Mouse (Mus musculus) neural tube, embryonic 12.5 days (tissue): Measurements from ENCODE around the gene Tbc1d20. TPM values are rescaled to one million over a fixed set of nuclear protein-coding genes. Genes with fewer than 3 reads are reported as not detected.

Source experiments
- ATAC-seq: fragments of 200-750 bp; cut with Nextera tagmentation; 2 replicates; pipeline ENCODE4 v1.8.0; 2017; ENCODE audit warnings: low read depth, mild to moderate bottlenecking, moderate TSS enrichment, moderate library complexity; ENCODE audit not compliant: low FRiP score
- H3K27ac ChIP-seq: fragments of 300-500 bp; sonication (generic); 2 replicates; pipeline ENCODE4 v1.5.1; 2016
- H3K27me3 ChIP-seq: fragments of 300-500 bp; sonication (generic); replicated peaks from 2 replicates; pipeline ENCODE4 v1.6.1; 2016; ENCODE audit warnings: mild to moderate bottlenecking
- H3K36me3 ChIP-seq: fragments of 300-500 bp; sonication (generic); 2 replicates; pipeline ENCODE4 v1.6.1; 2016; ENCODE audit warnings: mild to moderate bottlenecking
- H3K4me1 ChIP-seq: fragments of 300-500 bp; sonication (generic); 2 replicates; pipeline ENCODE4 v1.6.1; 2016
- H3K4me2 ChIP-seq: fragments of 300-500 bp; sonication (generic); replicated peaks from 2 replicates; pipeline ENCODE4 v1.6.1; 2016; ENCODE audit warnings: mild to moderate bottlenecking
- H3K4me3 ChIP-seq: fragments of 300-500 bp; sonication (generic); 2 replicates; pipeline ENCODE4 v1.5.1; 2016
- H3K9ac ChIP-seq: fragments of 300-500 bp; sonication (generic); 2 replicates; pipeline ENCODE4 v1.6.1; 2016; ENCODE audit warnings: mild to moderate bottlenecking
- H3K9me3 ChIP-seq: fragments of 300-500 bp; sonication (generic); 2 replicates; pipeline ENCODE4 v1.6.1; 2016; ENCODE audit warnings: mild to moderate bottlenecking
- WGBS: fragments of 180-500 bp; shearing (Covaris S2); methylation state at CpG from one replicate; pipeline ENCODE4 v1.1.7; 2016; 5-methylcytosine and 5-hydroxymethylcytosine counted together
- polyA plus RNA-seq: library from polyadenylated mRNA; unstranded; fragments of >200 nt; fragmentation: Nextera tagmentation; extraction: Ambion mirVana; gene quantifications from 2 replicates; pipeline ENCODE4 v1.2.1, GENCODE M21; 2016

Gene Tbc1d20
- polyA plus RNA-seq, 1 experiment from 2014 or later = 40.4 TPM

- H3K4me3 ChIP-seq = no peak overlapping the region
- H3K4me1 ChIP-seq = peaks cover 15% of the 10 kb centered on the region
- H3K9me3 ChIP-seq = no peaks in the 10 kb centered on the region
- WGBS = 85% methylated on average over 5 of the region's 5 CpGs
- no peak overlapping the region for H3K9ac ChIP-seq
- no peaks in the 10 kb centered on the region for H3K27me3 ChIP-seq
- H3K36me3 ChIP-seq = peaks cover 60% of the 10 kb centered on the region
- no peak for ATAC-seq
- H3K27ac ChIP-seq = no peak overlapping the region
- no peak overlapping the region for H3K4me2 ChIP-seq
Measured at GRCm38 (mm10) chr2:152327980-152328379, 34.4 kb downstream of the Tbc1d20 start.

DNA sequence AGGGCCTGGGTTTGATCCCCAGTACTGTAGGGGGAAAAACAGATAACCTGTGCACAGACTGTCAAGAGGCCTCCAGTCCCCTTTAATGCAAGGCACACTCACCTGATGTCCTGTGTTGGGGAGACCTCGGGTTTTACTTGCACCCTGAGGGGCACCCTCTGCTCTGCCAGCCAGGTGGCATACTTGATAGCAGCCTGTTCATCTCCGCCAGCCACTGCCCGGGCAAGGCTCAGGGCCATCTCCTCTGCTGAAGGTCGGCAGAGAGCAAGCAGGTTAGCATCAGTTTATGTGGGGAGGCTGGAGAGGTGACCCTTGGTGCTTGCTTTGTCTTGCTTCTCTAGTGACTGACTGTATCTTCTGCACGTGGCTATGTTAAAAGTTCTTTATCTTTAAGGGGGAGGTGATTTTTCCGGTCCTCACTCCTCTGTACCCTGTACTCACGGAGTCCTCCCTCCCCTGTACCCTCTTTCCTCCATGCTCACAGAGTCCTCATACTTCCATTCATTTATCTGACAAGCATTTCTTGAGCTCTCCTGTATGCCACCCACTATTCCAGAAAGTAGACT lies 37.3 kb downstream of the Tbc1d20 start:
- ATAC-seq = no peak
- H3K9me3 ChIP-seq = no peaks in the 10 kb centered on the region
- H3K4me3 ChIP-seq = no peak overlapping the region
- peak overlapping the region; percentile 83; the same call in 1 of the 2 replicates for H3K9ac ChIP-seq
- peak overlapping the region; percentile 80 for H3K4me2 ChIP-seq
- no peaks in the 10 kb centered on the region for H3K27me3 ChIP-seq
- H3K36me3 ChIP-seq = peaks cover 30% of the 10 kb centered on the region
- H3K27ac ChIP-seq = no peak overlapping the region
- H3K4me1 ChIP-seq = peaks cover 15% of the 10 kb centered on the region
- WGBS = 74% methylated on average over 7 of the region's 7 CpGs

DNA sequence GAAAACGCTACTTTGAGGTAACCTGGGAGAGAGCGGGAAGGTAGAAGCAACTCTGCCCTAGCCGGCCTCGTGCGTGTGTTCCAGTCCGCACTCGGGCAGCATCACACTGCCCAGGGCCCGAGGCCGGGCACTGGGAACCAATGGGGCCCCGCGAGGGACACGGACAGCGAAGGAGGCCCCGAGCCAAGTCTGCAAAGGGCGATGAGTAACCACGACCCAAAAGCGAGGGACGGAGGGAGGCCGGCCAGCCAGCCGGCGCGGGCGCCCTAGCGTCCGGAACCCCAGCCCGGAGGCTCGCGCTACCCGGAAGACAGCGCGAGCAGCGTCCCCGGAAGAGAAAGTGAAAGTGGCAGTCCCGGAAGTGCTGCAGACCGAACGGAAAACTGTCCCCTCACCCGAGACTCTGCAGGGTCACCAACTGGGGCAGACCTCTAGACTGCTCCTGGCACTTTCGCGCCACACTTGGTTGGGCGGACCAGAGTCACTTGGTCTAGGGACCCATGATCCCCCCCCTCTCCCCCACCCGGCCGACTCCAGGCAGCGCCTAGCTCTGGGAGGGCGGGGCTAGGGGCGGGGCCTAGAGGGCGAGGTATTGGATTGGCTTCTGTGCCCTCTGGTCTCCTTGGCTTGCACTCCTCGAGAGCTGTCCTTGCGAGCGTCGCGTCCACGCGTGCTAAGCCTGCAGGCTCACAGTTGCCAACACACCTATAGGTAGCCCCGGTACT lies 38.6 kb downstream of the Tbc1d20 start, which contains the start of gene Rbck1:
Gene Rbck1 (minus strand): TSS at position 553 of the 725 bp plus-strand sequence.
- Histone ChIP-seq H3K4me1 (peaks cover 15% of the 10 kb centered on the region), H3K36me3 (peaks cover 17% of the 10 kb centered on the region), H3K9ac (peak within 1 kb of the TSS; percentile 83), H3K9me3 (no peaks in the 10 kb centered on the region), H3K27ac (peak within 1 kb of the TSS; percentile 60; the same call in 1 of the 2 replicates), H3K4me2 (peak within 1 kb of the TSS; percentile 80), H3K4me3 (peak within 1 kb of the TSS; percentile 80), H3K27me3 (no peaks in the 10 kb centered on the region)
- WGBS = under 1% methylated on average over 54 of the region's 54 CpGs
- ATAC-seq = peak; percentile 97

- peaks cover 10% of the 10 kb centered on the region for H3K36me3 ChIP-seq
- no peak for ATAC-seq
- H3K27ac ChIP-seq = no peak overlapping the region
- H3K9me3 ChIP-seq = no peaks in the 10 kb centered on the region
- WGBS = 86% methylated on average over 4 of the region's 4 CpGs
- no peaks in the 10 kb centered on the region for H3K27me3 ChIP-seq
- H3K4me1 ChIP-seq = peaks cover 15% of the 10 kb centered on the region
- H3K9ac ChIP-seq = no peak overlapping the region
- no peak overlapping the region for H3K4me2 ChIP-seq
- H3K4me3 ChIP-seq = no peak overlapping the region
Measured at GRCm38 (mm10) chr2:152333345-152334006, 39.8 kb downstream of the Tbc1d20 start.

DNA sequence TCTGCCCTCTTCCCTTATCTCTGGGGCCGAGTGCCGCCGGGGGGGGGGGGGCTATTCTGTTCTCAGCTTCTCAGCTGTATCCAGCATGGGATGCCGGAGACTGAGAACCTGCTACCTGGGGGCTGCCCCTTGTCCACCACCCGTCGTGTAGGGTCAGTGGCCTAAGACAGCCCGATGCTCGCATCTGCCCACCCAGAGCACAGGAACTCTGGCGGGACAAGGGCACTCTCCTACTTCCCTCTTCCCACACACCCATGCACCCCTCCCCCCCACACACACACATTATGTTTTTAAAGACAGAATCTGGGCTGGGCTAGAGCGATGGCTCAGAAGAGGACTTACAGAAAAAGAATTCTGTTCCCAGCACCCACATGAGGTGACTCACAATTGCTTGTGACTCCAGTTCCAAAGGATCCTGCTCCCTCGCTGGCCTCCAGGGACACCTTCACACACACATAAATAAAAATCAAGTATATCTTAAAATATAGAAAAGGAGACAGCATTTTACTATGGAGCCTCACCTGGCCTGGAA lies 41.7 kb downstream of the Tbc1d20 start:
- Histone ChIP-seq H3K4me1 (peaks cover 15% of the 10 kb centered on the region), H3K9ac (no peak overlapping the region), H3K4me2 (no peak overlapping the region), H3K27me3 (no peaks in the 10 kb centered on the region), H3K27ac (no peak overlapping the region), H3K4me3 (no peak overlapping the region), H3K36me3 (no peaks in the 10 kb centered on the region), H3K9me3 (no peaks in the 10 kb centered on the region)
- no peak for ATAC-seq
- WGBS = 57% methylated on average over 11 of the region's 11 CpGs

- H3K36me3 ChIP-seq = no peaks in the 10 kb centered on the region
- H3K4me3 ChIP-seq = no peak overlapping the region
- whole genome bisulfite sequencing = 63% methylated on average over 1 of the region's 1 CpGs
- no peak overlapping the region for H3K4me2 ChIP-seq
- H3K9ac ChIP-seq = no peak overlapping the region
- ATAC-seq = no peak
- H3K27ac ChIP-seq = no peak overlapping the region
- H3K27me3 ChIP-seq = no peaks in the 10 kb centered on the region
- H3K9me3 ChIP-seq = no peaks in the 10 kb centered on the region
- 0 out of 2 replicates have a peak, but pooled peaks cover 3% of the 10 kb centered on the region for H3K4me1 ChIP-seq
Measured at GRCm38 (mm10) chr2:152336856-152337255, 43.2 kb downstream of the Tbc1d20 start.

- 0 out of 2 replicates have a peak, but pooled peaks cover 2% of the 10 kb centered on the region for H3K4me1 ChIP-seq
- WGBS = 89% methylated on average over 11 of the region's 11 CpGs
Measured at GRCm38 (mm10) chr2:152337591-152338212, 44.1 kb downstream of the Tbc1d20 start.

DNA sequence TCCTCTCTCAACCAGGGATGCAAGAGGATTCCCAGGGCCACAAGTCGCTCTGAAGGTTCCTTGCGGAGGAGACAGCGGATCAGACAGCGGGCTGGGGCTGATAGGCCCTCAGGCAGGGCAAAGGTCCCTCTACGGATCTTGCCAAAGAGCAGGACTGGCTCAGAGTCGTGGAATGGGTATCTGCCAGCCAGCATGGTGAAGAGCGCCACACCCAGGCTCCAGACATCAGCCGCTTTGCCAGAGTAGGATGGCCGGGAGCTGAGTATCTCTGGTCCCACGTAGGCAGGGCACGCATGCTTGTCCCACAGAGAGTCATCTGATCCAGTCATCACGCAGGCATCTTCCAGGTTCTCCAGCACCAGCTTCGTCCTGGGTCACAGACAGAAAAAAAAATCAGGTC lies 44.7 kb downstream of the Tbc1d20 start:
- no peaks in the 10 kb centered on the region for H3K36me3 ChIP-seq
- no peaks in the 10 kb centered on the region for H3K4me1 ChIP-seq
- no peak overlapping the region for H3K27ac ChIP-seq
- WGBS = 85% methylated on average over 13 of the region's 13 CpGs
- no peak overlapping the region for H3K4me2 ChIP-seq
- H3K9ac ChIP-seq = no peak overlapping the region
- no peaks in the 10 kb centered on the region for H3K9me3 ChIP-seq
- H3K4me3 ChIP-seq = no peak overlapping the region
- H3K27me3 ChIP-seq = no peaks in the 10 kb centered on the region
- ATAC-seq = no peak

More at GRCm38 (mm10) chr2:152337591-152338212, 44.1 kb downstream of the Tbc1d20 start:
- no peak for ATAC-seq
- Histone ChIP-seq H3K4me3 (no peak overlapping the region), H3K27ac (no peak overlapping the region), H3K36me3 (no peaks in the 10 kb centered on the region), H3K9ac (no peak overlapping the region), H3K9me3 (no peaks in the 10 kb centered on the region), H3K27me3 (no peaks in the 10 kb centered on the region), H3K4me2 (no peak overlapping the region)

- Histone ChIP-seq H3K9me3 (no peaks in the 10 kb centered on the region), H3K27me3 (no peaks in the 10 kb centered on the region), H3K4me2 (no peak overlapping the region), H3K27ac (no peak overlapping the region), H3K36me3 (no peaks in the 10 kb centered on the region), H3K4me1 (peaks cover 8% of the 10 kb centered on the region), H3K4me3 (no peak overlapping the region), H3K9ac (no peak overlapping the region)
- 87% methylated on average over 22 of the region's 22 CpGs for WGBS
- ATAC-seq = no peak
Measured at GRCm38 (mm10) chr2:152339631-152340179, 46.1 kb downstream of the Tbc1d20 start.

- Histone ChIP-seq H3K4me2 (peak within 1 kb of the TSS; percentile 93), H3K27ac (0 out of 2 replicates have a peak within 1 kb of the TSS, but pooled peaks have one; percentile 12), H3K36me3 (no peaks in the 10 kb centered on the region), H3K4me3 (peak within 1 kb of the TSS; percentile 47), H3K9ac (peak within 1 kb of the TSS; percentile 68), H3K9me3 (no peaks in the 10 kb centered on the region), H3K27me3 (peaks cover 7% of the 10 kb centered on the region; the same call in 1 of the 2 replicates), H3K4me1 (peaks cover 8% of the 10 kb centered on the region)
- whole genome bisulfite sequencing = under 1% methylated on average over 52 of the region's 52 CpGs
- ATAC-seq = peak; percentile 92
Measured at GRCm38 (mm10) chr2:152343329-152344213, 49.9 kb downstream of the Tbc1d20 start, which contains the start of gene Trib3. TSS of gene Trib3 (minus strand) at chr2:152344032.

DNA sequence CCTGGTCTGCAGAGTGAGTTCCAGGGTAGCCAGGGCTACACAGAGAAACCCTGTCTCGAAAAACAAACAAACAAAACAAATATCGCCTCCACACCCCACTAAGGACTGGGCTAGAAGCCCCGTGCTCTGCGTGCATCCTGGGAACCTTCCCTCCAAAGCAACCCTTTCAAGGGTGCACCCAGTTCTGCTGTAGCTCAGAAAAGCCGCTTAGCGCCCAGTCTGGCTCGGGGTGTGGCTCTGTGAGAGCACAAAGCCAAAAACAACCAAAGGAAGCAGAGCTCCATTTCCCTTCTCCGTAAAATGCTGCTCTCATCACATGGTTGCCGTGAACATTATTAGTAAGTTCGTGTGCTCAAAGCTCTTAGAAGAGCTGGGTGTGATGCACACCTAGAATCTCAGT lies 50.7 kb downstream of the Tbc1d20 start:
- peak overlapping the region; percentile 93 for H3K4me2 ChIP-seq
- no peak for ATAC-seq
- 11% methylated on average over 10 of the region's 10 CpGs for WGBS

More for the DNA sequence above, 50.7 kb downstream of the Tbc1d20 start:
- H3K27me3 ChIP-seq = peaks cover 7% of the 10 kb centered on the region; the same call in 1 of the 2 replicates
- peak overlapping the region; percentile 68 for H3K9ac ChIP-seq
- H3K36me3 ChIP-seq = no peaks in the 10 kb centered on the region
- H3K4me3 ChIP-seq = peak overlapping the region; percentile 47
- peaks cover 8% of the 10 kb centered on the region for H3K4me1 ChIP-seq
- H3K27ac ChIP-seq = no peak overlapping the region
- no peaks in the 10 kb centered on the region for H3K9me3 ChIP-seq
